8 mouse cellular contexts compared by ENCODE assay signal in the genomic region with DNA sequence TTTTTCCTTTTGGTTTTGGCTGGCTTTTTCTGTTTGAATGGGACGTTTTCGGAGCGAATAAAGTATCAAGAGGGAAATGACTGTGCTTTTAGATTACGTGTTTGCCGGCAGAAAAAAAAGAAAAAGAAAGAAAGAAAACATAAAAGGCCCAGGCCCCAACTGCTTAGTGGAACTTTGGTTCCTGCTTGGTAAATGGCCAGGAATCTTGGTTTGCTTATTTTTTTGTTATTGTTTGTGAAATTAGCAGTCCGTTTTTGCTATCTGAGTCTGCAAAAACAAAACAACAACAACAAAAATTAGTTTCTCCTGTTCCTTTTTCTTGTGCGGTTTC. TPM values are rescaled to one million over a fixed set of nuclear protein-coding genes. Genes with fewer than 3 reads are reported as not detected.
A peak's percentile ranks its signal among the peaks of the same experiment; 100 is the strongest.
DNase-seq lines count a peak whose midpoint lies in the region; ATAC-seq and TF ChIP-seq lines count a peak whose summit lies in the region.

No protein-coding gene starts in this region.

- H3K4me1 ChIP-seq in brown adipose tissue, adult 24 weeks (ENCODE audit: control insufficient read depth, insufficient read depth, insufficient read length, low read length): peaks cover 17% of the 10 kb centered on the region
- H3K4me1 ChIP-seq in hindbrain, postnatal 0 days (ENCODE audit: insufficient read depth, low read length): no peaks in the 10 kb centered on the region; the same call in 1 of the 2 replicates

- no peaks in the 10 kb centered on the region for H3K27me3 ChIP-seq in hindbrain, postnatal 0 days (ENCODE audit: insufficient read depth, low read length)
- no peaks in the 10 kb centered on the region for H3K27me3 ChIP-seq in myocyte (ENCODE audit: control insufficient read depth, insufficient read depth, insufficient read length)

- peak overlapping the region; percentile 97 for H3ac ChIP-seq in myocyte (ENCODE audit: control insufficient read depth, insufficient read length)

- H3K27ac ChIP-seq in left cerebral cortex, adult 2 months: peak overlapping the region; percentile 86
- peak overlapping the region; percentile 94 for H3K27ac ChIP-seq in brown adipose tissue, adult 24 weeks (replicated peaks; ENCODE audit: low read depth, low read length)
- H3K27ac ChIP-seq in hindbrain, postnatal 0 days: peak overlapping the region; percentile 97

- H3K79me2 ChIP-seq in myocyte (ENCODE audit: control insufficient read depth, insufficient read depth): peaks cover 64% of the 10 kb centered on the region

- H3K4me2 ChIP-seq in hindbrain, postnatal 0 days (ENCODE audit: low read depth, low read length): peak overlapping the region; percentile 76
- H3K4me2 ChIP-seq in myocyte (ENCODE audit: low read depth): peak overlapping the region; percentile 82

- no peak for TF ChIP-seq POLR2A in myocyte (IDR thresholded peaks at IDR 0.05; ENCODE audit: insufficient read length, low read depth)

- ATAC-seq in hindbrain, postnatal 0 days: no peak
- no peak for ATAC-seq in erythroid progenitor cell, adult 5-6 weeks (replicated peaks; ENCODE audit: low FRiP score, poor library complexity, severe bottlenecking)

- intact Hi-C loops in left cerebral cortex, adult 2 months (cut with DNase I): loop anchor here (5.0 kb wide), 2 partner anchors 45 kb away; no protein-coding TSS in a partner anchor
- intact Hi-C loops in left cerebral cortex, postnatal 14 days (cut with DNase I): loop anchor here (5.0 kb wide), 1 partner anchor 50 kb away; no protein-coding TSS in a partner anchor

- H3K9ac ChIP-seq in hindbrain, postnatal 0 days (replicated peaks; ENCODE audit: low read length): peak overlapping the region; percentile 96

- H3K9me3 ChIP-seq in hindbrain, postnatal 0 days (ENCODE audit: low read length): no peaks in the 10 kb centered on the region

- 1% methylated on average over 7 of the region's 7 CpGs for WGBS in hindbrain, postnatal 0 days

- DNase-seq in left cerebral cortex, adult 2 months (ENCODE audit: extremely low spot score in 1 of 2, low spot score in 2 of 2): no peak
- no peak for DNase-seq in left cerebral cortex, postnatal 14 days (ENCODE audit: low spot score in 2 of 2)
- DNase-seq in hindbrain, postnatal 0 days (ENCODE audit: low spot score): no peak
- no peak for DNase-seq in spleen, adult 12 weeks (ENCODE audit: low spot score)
- no peak for DNase-seq in yolk sac, embryonic 10.5 days (ENCODE audit: low spot score)

- H3K4me3 ChIP-seq in left cerebral cortex, adult 2 months: peak overlapping the region; percentile 86
- peak overlapping the region; percentile 92 for H3K4me3 ChIP-seq in brown adipose tissue, adult 24 weeks (ENCODE audit: insufficient read depth, low read depth, low read length)
- peak overlapping the region; percentile 73 for H3K4me3 ChIP-seq in hindbrain, postnatal 0 days (ENCODE audit: low read length)
- peak overlapping the region; percentile 40 for H3K4me3 ChIP-seq in myocyte

- TF ChIP-seq CTCF in left cerebral cortex, adult 2 months (IDR thresholded peaks at IDR 0.05): no peak
- no peak for TF ChIP-seq CTCF in hindbrain, postnatal 0 days (IDR thresholded peaks at IDR 0.05; ENCODE audit: low read depth)

- H3K36me3 ChIP-seq in hindbrain, postnatal 0 days (ENCODE audit: insufficient read depth, low read length): no peaks in the 10 kb centered on the region
- no peaks in the 10 kb centered on the region for H3K36me3 ChIP-seq in myocyte (ENCODE audit: control insufficient read depth, insufficient read depth)

TF ChIP-seq in myocyte, 11 proteins besides CTCF, POLR2A, EP300 and RAD21:
- TF ChIP-seq SRF (IDR thresholded peaks at IDR 0.05; ENCODE audit: control insufficient read depth, insufficient read length, low read depth) (no peak), REST (IDR thresholded peaks at IDR 0.05; ENCODE audit: insufficient read depth, insufficient read length) (no peak), USF1 (IDR thresholded peaks at IDR 0.05; ENCODE audit: low read depth) (no peak), MAX (IDR thresholded peaks at IDR 0.05; ENCODE audit: low read depth) (no peak)

RNA-seq across cellular contexts. Expression of gene Snx9, which starts 0.8 kb away (rescaled TPM):
- total RNA-seq in left cerebral cortex, adult 2 months (2021): 10 to 100 TPM; 14.7 to 16.6 TPM
- total RNA-seq in left cerebral cortex, postnatal 14 days (2021): 10 to 100 TPM; 11.4 to 12.2 TPM
- polyA plus RNA-seq in brown adipose tissue, adult 24 weeks (2012; ENCODE audit: insufficient read depth, insufficient read length, missing spikeins): 45.2 and 49.4 TPM in 2 replicates
- 6.2 and 12.5 TPM in 2 replicates for total RNA-seq in hindbrain, postnatal 0 days (2014; rRNA removed)
- polyA plus RNA-seq in hindbrain, postnatal 0 days (2015; fragmentation: Nextera tagmentation; extraction: Ambion mirVana): 6.7 and 7.0 TPM in 2 replicates
- 24.7 TPM for polyA plus RNA-seq in myocyte (2012; fragmentation: generic; extraction: Trizol)
- total RNA-seq in erythroid progenitor cell, adult 5-6 weeks (2015; ENCODE audit: low replicate concordance): 11.3 and 18.7 TPM in 2 replicates
- total RNA-seq in erythroid progenitor cell, adult 5-6 weeks (2017; ENCODE audit: low replicate concordance): 4.4 and 5.9 TPM in 2 replicates

Comparison
In these comparisons a context has a peak if more than half of its experiments do, and no peak if none do; other contexts are left out.
1. H3K4me3 ChIP-seq: peak in every context shown above with its lines; median percentile 92 in brown adipose tissue, adult 24 weeks; 86 in left cerebral cortex, adult 2 months; 73 in hindbrain, postnatal 0 days; 40 in myocyte.